ENCODE assay signal across 28 mouse cellular contexts in the genomic region with DNA sequence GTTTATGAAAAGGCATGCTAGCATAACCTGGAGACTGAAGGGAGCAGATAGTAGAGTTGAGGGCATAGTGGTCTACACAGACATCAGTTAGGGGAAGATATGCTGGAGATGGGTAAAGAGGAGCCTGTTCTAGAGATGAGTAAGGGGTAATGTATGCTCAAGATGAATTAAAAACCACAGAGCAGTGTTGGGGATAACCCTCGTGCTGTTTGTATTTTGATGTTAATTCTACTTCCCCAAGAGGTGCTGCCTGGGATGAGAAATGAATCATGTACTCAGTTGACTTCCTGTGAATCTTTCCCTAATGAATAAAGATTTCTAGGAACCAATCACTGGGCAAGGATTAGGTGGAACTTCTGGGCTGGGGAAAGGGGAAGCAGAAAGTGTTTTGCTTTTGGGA. TPM values are rescaled to one million over a fixed set of nuclear protein-coding genes. Genes with fewer than 3 reads are reported as not detected.
DNase-seq lines count a peak whose midpoint lies in the region; ATAC-seq lines count a peak whose summit lies in the region.
"Had no signal": no experiment of that assay in that cellular context is flagged by ENCODE, and none has a peak within 500 bp of the region (broad histone marks: within the 10 kb centered on the region; RNA-seq: fewer than 3 reads in every experiment).

No protein-coding gene starts in this region.

- intact Hi-C loops in heart, postnatal 36 days (cut with DNase I), result no loop called here

- ATAC-seq in megakaryocyte, adult 5-6 weeks (ENCODE audit: poor library complexity, severe bottlenecking), result peak; percentile 20
- no peak for ATAC-seq in activated CD4-positive, CD25-positive, alpha-beta regulatory T cell, adult 4 months
- ATAC-seq: CD4-positive, CD25-positive, alpha-beta regulatory T cell, adult 4 months; forebrain, embryonic 16.5 days; intestine, embryonic 15.5 days had no signal

- DNase-seq in heart, adult 11 months, result peak; percentile 90
- no peak for DNase-seq in heart, postnatal 36 days
- peak; percentile 5 for DNase-seq in lung, postnatal 25 days (ENCODE audit: low spot score)
- no peak for DNase-seq in lung, postnatal 10 days
- DNase-seq in embryo, embryonic 9.5 days (ENCODE audit: extremely low spot score), result no peak
- DNase-seq: adrenal gland, postnatal 14 days; B cell, adult 2 months; cerebellum, adult 2 months; cerebellum, postnatal 10 days; embryo, embryonic 11 days; gastrocnemius, postnatal 14 days; heart, postnatal 14 days had no signal

RNA-seq across cellular contexts. Expression of a gene that starts 2.6 kb away (rescaled TPM):
- total RNA-seq in heart, postnatal 36 days (2021), result not detected
- 1.4 and 3.3 TPM in 2 replicates for total RNA-seq in megakaryocyte, adult 5-6 weeks (2015)
- total RNA-seq in megakaryocyte, adult 5-6 weeks (2017), result 1.7 and 3.3 TPM in 2 replicates
- not detected for polyA plus RNA-seq in activated CD4-positive, CD25-positive, alpha-beta regulatory T cell, adult 4 months (2017; shearing (Covaris generic))
- total RNA-seq: adrenal gland, adult 18-20 months; adrenal gland, postnatal 14 days; gastrocnemius, adult 18-20 months; gastrocnemius, postnatal 14 days; MEL had no signal
- polyA plus RNA-seq: CD4-positive, CD25-positive, alpha-beta regulatory T cell, adult 4 months; cerebellum, adult 2 months; embryonic facial prominence, embryonic 12.5 days; forebrain, embryonic 12.5 days; forebrain, embryonic 16.5 days; frontal cortex, adult 2 months; gonadal fat pad, adult 2 months; heart, embryonic 11.5 days; heart, embryonic 15.5 days; hindbrain, embryonic 10.5 days; hindbrain, embryonic 14.5 days; intestine, embryonic 15.5 days had no signal

RNA-seq across cellular contexts. Expression of a gene that starts 59.5 kb away (rescaled TPM):
- 1 to 10 TPM; 1.4 to 2.0 TPM for total RNA-seq in heart, postnatal 36 days (2021)
- total RNA-seq in megakaryocyte, adult 5-6 weeks (2015), result 1.5 and 2.3 TPM in 2 replicates
- total RNA-seq in megakaryocyte, adult 5-6 weeks (2017), result 2.4 and 2.5 TPM in 2 replicates
- 1 to 10 TPM in 1 of 2 experiments, under 1 TPM in 1; 0.45 to 1.2 TPM for polyA plus RNA-seq in activated CD4-positive, CD25-positive, alpha-beta regulatory T cell, adult 4 months (2017; shearing (Covaris generic))
- total RNA-seq: MEL had no signal

Comparison
In these comparisons a context has a peak if more than half of its experiments do, and no peak if none do; other contexts are left out.
1. DNase-seq: peak in heart, adult 11 months (single experiment) and lung, postnatal 25 days (single experiment); none in heart, postnatal 36 days (0 of 2), lung, postnatal 10 days (single experiment) and embryo, embryonic 9.5 days (single experiment).